Mouse (Mus musculus): ENCODE results near the gene Tmbim6. TPM values are rescaled to one million over a fixed set of nuclear protein-coding genes. Genes with fewer than 3 reads are reported as not detected.

Gene Tmbim6
- 100 to 1,000 TPM; 207 to 253 TPM for total RNA-seq (2021)
- polyA plus RNA-seq (2012; rRNA removed): 334 and 409 TPM in 2 replicates
- long read RNA-seq, transcript Tmbim6-202 (10 exons, 944 nt): minor isoform, 15 of 237 reads
- long read RNA-seq, transcript Tmbim6-201 (10 exons, 2,452 nt): major isoform, 197 of 237 reads
- long read RNA-seq, partial matches to known transcripts: 11 of 237 reads
- long read RNA-seq, other reads (novel, unspliced or antisense): 10 of 237 reads

GRCm38 (mm10) chr15:99392486-99393385, at the start of gene Tmbim6:
Gene Tmbim6, plus strand, starts transcription at chr15:99392882.
- peaks cover 11% of the 10 kb centered on the region for H3K36me3 ChIP-seq (ENCODE audit: control insufficient read depth, insufficient read depth, low read length)
- H3K4me3 ChIP-seq: peak within 1 kb of the TSS; percentile 93
- intact Hi-C loops (cut with DNase I): no loop called here
- H3K9ac ChIP-seq (ENCODE audit: low read depth, low read length): peak within 1 kb of the TSS; percentile 79
- peaks cover 17% of the 10 kb centered on the region for H3K4me1 ChIP-seq (ENCODE audit: control insufficient read depth, insufficient read depth, low read length)
- no peaks in the 10 kb centered on the region for H3K27me3 ChIP-seq (ENCODE audit: control insufficient read depth, insufficient read depth, low read length)
- 0 out of 2 replicates have a peak, but pooled peaks have one; percentile 3 for TF ChIP-seq CTCF (IDR thresholded peaks at IDR 0.05)
- TF ChIP-seq EP300 (IDR thresholded peaks at IDR 0.05; ENCODE audit: insufficient read depth, low read depth, low read length): peak; percentile 73
- peak; percentile 99 for TF ChIP-seq POLR2A (IDR thresholded peaks at IDR 0.05; ENCODE audit: insufficient read depth, low read depth, low read length)
- peaks cover 5% of the 10 kb centered on the region for H3K79me2 ChIP-seq (replicated peaks; ENCODE audit: control insufficient read depth, insufficient read depth, low read length)
- DNase-seq: peak; percentile 97 to 99
- WGBS: under 1% methylated on average over 51 of the region's 51 CpGs
- H3K27ac ChIP-seq: peak within 1 kb of the TSS; percentile 98

- intact Hi-C loops (cut with DNase I): no loop called here
- WGBS: 6% methylated on average over 5 of the region's 5 CpGs
- Histone ChIP-seq H3K9ac (ENCODE audit: low read depth, low read length) (peak overlapping the region; percentile 30), H3K4me1 (ENCODE audit: control insufficient read depth, insufficient read depth, low read length) (peaks cover 51% of the 10 kb centered on the region), H3K27me3 (ENCODE audit: control insufficient read depth, insufficient read depth, low read length) (no peaks in the 10 kb centered on the region), H3K36me3 (ENCODE audit: control insufficient read depth, insufficient read depth, low read length) (peaks cover 6% of the 10 kb centered on the region), H3K4me3 (peak overlapping the region; percentile 11; the same call in 1 of the 2 replicates), H3K27ac (peak overlapping the region; percentile 84), H3K79me2 (replicated peaks; ENCODE audit: control insufficient read depth, insufficient read depth, low read length) (no peaks in the 10 kb centered on the region; the same call in 1 of the 2 replicates)
- peak; percentile 72 to 84 for DNase-seq
- TF ChIP-seq POLR2A (IDR thresholded peaks at IDR 0.05; ENCODE audit: insufficient read depth, low read depth, low read length) (0 out of 2 replicates have a peak, but pooled peaks have one; percentile 32), EP300 (IDR thresholded peaks at IDR 0.05; ENCODE audit: insufficient read depth, low read depth, low read length) (peak; percentile 84), CTCF (IDR thresholded peaks at IDR 0.05) (no peak)
Observed at GRCm38 (mm10) chr15:99343414-99344147, 49.1 kb upstream of the Tmbim6 start.

GRCm38 (mm10) chr15:99344148-99344870, 48.4 kb upstream of the Tmbim6 start:
- Histone ChIP-seq H3K4me3 (0 out of 2 replicates have a peak overlapping the region, but pooled peaks have one; percentile 8), H3K9ac (ENCODE audit: low read depth, low read length) (peak overlapping the region; percentile 30), H3K79me2 (replicated peaks; ENCODE audit: control insufficient read depth, insufficient read depth, low read length) (no peaks in the 10 kb centered on the region), H3K4me1 (ENCODE audit: control insufficient read depth, insufficient read depth, low read length) (peaks cover 51% of the 10 kb centered on the region), H3K36me3 (ENCODE audit: control insufficient read depth, insufficient read depth, low read length) (peaks cover 6% of the 10 kb centered on the region), H3K27me3 (ENCODE audit: control insufficient read depth, insufficient read depth, low read length) (no peaks in the 10 kb centered on the region), H3K27ac (peak overlapping the region; percentile 84)
- DNase-seq: peak; percentile 51 to 75
- intact Hi-C loops (cut with DNase I): no loop called here
- WGBS: 36% methylated on average over 8 of the region's 8 CpGs
- TF ChIP-seq CTCF (IDR thresholded peaks at IDR 0.05) (no peak), EP300 (IDR thresholded peaks at IDR 0.05; ENCODE audit: insufficient read depth, low read depth, low read length) (peak; percentile 71; the same call in 1 of the 2 replicates)

GRCm38 (mm10) chr15:99344961-99345360, 47.7 kb upstream of the Tmbim6 start:
- peaks cover 47% of the 10 kb centered on the region for H3K4me1 ChIP-seq (ENCODE audit: control insufficient read depth, insufficient read depth, low read length)
- no peak overlapping the region for H3K4me3 ChIP-seq
- no peak overlapping the region for H3K9ac ChIP-seq (ENCODE audit: low read depth, low read length)
- peak in 1 of 2 experiments; percentile 25 for DNase-seq
- H3K27ac ChIP-seq: peak overlapping the region; percentile 84
- peak; percentile 7; the same call in 1 of the 2 replicates for TF ChIP-seq CTCF (IDR thresholded peaks at IDR 0.05)
- no peak for TF ChIP-seq POLR2A (IDR thresholded peaks at IDR 0.05; ENCODE audit: insufficient read depth, low read depth, low read length)
- peaks cover 6% of the 10 kb centered on the region for H3K36me3 ChIP-seq (ENCODE audit: control insufficient read depth, insufficient read depth, low read length)
- no peaks in the 10 kb centered on the region for H3K27me3 ChIP-seq (ENCODE audit: control insufficient read depth, insufficient read depth, low read length)
- intact Hi-C loops (cut with DNase I): no loop called here
- 55% methylated on average over 4 of the region's 4 CpGs for WGBS
- no peaks in the 10 kb centered on the region for H3K79me2 ChIP-seq (replicated peaks; ENCODE audit: control insufficient read depth, insufficient read depth, low read length)

DNA sequence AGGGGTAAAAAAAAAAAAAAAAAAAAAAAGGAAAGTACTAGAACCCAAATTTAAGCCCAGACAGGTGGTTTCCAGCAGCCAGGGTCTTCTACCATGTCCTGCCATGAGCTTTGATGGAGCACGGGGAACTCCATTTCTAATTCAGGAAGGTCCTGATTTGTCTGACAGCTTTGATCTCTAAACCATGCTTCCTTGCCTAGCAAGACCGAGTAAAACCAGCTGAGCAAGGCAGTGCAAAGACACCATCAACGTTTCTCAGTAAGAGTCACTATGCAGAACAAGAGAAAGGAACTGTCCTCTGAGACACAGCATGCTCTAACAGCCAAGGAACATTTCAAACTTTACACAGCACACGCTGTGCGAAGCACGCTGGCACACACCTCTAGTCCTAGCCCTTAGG, 41.1 kb upstream of the Tmbim6 start:
- DNase-seq: peak in 1 of 2 experiments; percentile 10
- 0 out of 2 replicates have a peak, but pooled peaks cover 2% of the 10 kb centered on the region for H3K79me2 ChIP-seq (replicated peaks; ENCODE audit: control insufficient read depth, insufficient read depth, low read length)
- WGBS: 60% methylated on average over 6 of the region's 6 CpGs
- H3K36me3 ChIP-seq (ENCODE audit: control insufficient read depth, insufficient read depth, low read length): peaks cover 2% of the 10 kb centered on the region
- no peaks in the 10 kb centered on the region for H3K27me3 ChIP-seq (ENCODE audit: control insufficient read depth, insufficient read depth, low read length)
- TF ChIP-seq POLR2A (IDR thresholded peaks at IDR 0.05; ENCODE audit: insufficient read depth, low read depth, low read length) (no peak), EP300 (IDR thresholded peaks at IDR 0.05; ENCODE audit: insufficient read depth, low read depth, low read length) (no peak), CTCF (IDR thresholded peaks at IDR 0.05) (no peak)
- no peak overlapping the region for H3K27ac ChIP-seq
- peaks cover 24% of the 10 kb centered on the region for H3K4me1 ChIP-seq (ENCODE audit: control insufficient read depth, insufficient read depth, low read length)
- no peak overlapping the region for H3K4me3 ChIP-seq
- no peak overlapping the region for H3K9ac ChIP-seq (ENCODE audit: low read depth, low read length)
- intact Hi-C loops (cut with DNase I): no loop called here
